Mouse (Mus musculus) hindbrain, postnatal 0 days (tissue): ENCODE data around the gene Abca2. TPM values are rescaled to one million over a fixed set of nuclear protein-coding genes. Genes with fewer than 3 reads are reported as not detected.
A peak's percentile ranks its signal among the peaks of the same experiment; 100 is the strongest.

Source experiments
- ATAC-seq: fragments of 200-750 bp; cut with Nextera tagmentation; 2 replicates; pipeline ENCODE4 v1.8.0; 2017; ENCODE audit warnings: mild to moderate bottlenecking, moderate TSS enrichment, moderate library complexity
- DNase-seq: peaks from one replicate; pipeline ENCODE4 v3.0.0-alpha.2; 2015; ENCODE audit warnings: low spot score
- H3K27ac ChIP-seq: fragments of 300-500 bp; sonication (generic); 2 replicates; pipeline ENCODE4 v1.5.1; 2014; ENCODE audit warnings: mild to moderate bottlenecking
- H3K27me3 ChIP-seq: fragments of 300-500 bp; sonication (generic); 2 replicates; pipeline ENCODE4 v1.6.1; 2014; ENCODE audit warnings: low read length, mixed read lengths; ENCODE audit not compliant: insufficient read depth
- H3K36me3 ChIP-seq: fragments of 300-500 bp; sonication (generic); 2 replicates; pipeline ENCODE4 v1.6.1; 2014; ENCODE audit warnings: low read length, mixed read lengths; ENCODE audit not compliant: insufficient read depth
- H3K4me1 ChIP-seq: fragments of 300-500 bp; sonication (generic); 2 replicates; pipeline ENCODE4 v1.6.1; 2014; ENCODE audit warnings: antibody characterized with exemption, low read length, mixed read lengths; ENCODE audit not compliant: insufficient read depth
- H3K4me2 ChIP-seq: fragments of 300-500 bp; sonication (generic); 2 replicates; pipeline ENCODE4 v1.6.1; 2014; ENCODE audit warnings: low read depth, mild to moderate bottlenecking, low read length, moderate library complexity, mixed read lengths
- H3K4me3 ChIP-seq: fragments of 300-500 bp; sonication (generic); 2 replicates; pipeline ENCODE4 v1.5.1; 2014; ENCODE audit warnings: low read length
- H3K9ac ChIP-seq: fragments of 300-500 bp; sonication (generic); replicated peaks from 2 replicates; pipeline ENCODE4 v1.6.1; 2014; ENCODE audit warnings: mild to moderate bottlenecking, low read length, moderate library complexity, mixed read lengths
- H3K9me3 ChIP-seq: fragments of 300-500 bp; sonication (generic); 2 replicates; pipeline ENCODE4 v1.6.1; 2016; ENCODE audit warnings: low read length, mixed read lengths
- CTCF ChIP-seq: IDR thresholded peaks from 2 replicates; pipeline ENCODE4 v1.5.1; 2016; ENCODE audit warnings: antibody characterized with exemption, control low read depth, low read depth
- WGBS: fragments of 180-500 bp; shearing (Covaris S2); extraction: QIAGEN DNeasy Blood & Tissue Kit; methylation state at CpG from one replicate; pipeline ENCODE4 v1.1.7; 2014; 5-methylcytosine and 5-hydroxymethylcytosine counted together
- polyA plus RNA-seq: library from polyadenylated mRNA; unstranded; fragments of >200 nt; fragmentation: Nextera tagmentation; extraction: Ambion mirVana; gene quantifications from 2 replicates; pipeline ENCODE4 v1.2.1, GENCODE M21; 2015
- total RNA-seq: library from RNA; depleted of rRNA; stranded (reverse); fragments of >200 nt; gene quantifications from 2 replicates; pipeline ENCODE4 v1.2.3, GENCODE M21; 2014

The Abca2 gene
- total and polyA plus RNA-seq, 2 experiments from 2014 or later: 12.5 to 84.6 TPM

GRCm38 (mm10) chr2:25422587-25423410 is 5.7 kb upstream of the Abca2 start, which contains the start of gene Fut7:
TSS of gene Fut7 (plus strand) at chr2:25423267.
- ATAC-seq: no peak
- no peak within 1 kb of the TSS for H3K27ac ChIP-seq
- WGBS: 67% methylated on average over 17 of the region's 17 CpGs
- H3K36me3 ChIP-seq: no peaks in the 10 kb centered on the region
- TF ChIP-seq CTCF: no peak
- H3K4me2 ChIP-seq: no peak within 1 kb of the TSS
- no peak within 1 kb of the TSS for H3K9ac ChIP-seq
- no peaks in the 10 kb centered on the region for H3K4me1 ChIP-seq
- no peaks in the 10 kb centered on the region for H3K9me3 ChIP-seq
- no peak for DNase-seq
- no peak within 1 kb of the TSS for H3K4me3 ChIP-seq
- H3K27me3 ChIP-seq: no peaks in the 10 kb centered on the region

GRCm38 (mm10) chr2:25423626-25424025 is 4.9 kb upstream of the Abca2 start:
- no peaks in the 10 kb centered on the region for H3K9me3 ChIP-seq
- H3K9ac ChIP-seq: no peak overlapping the region
- no peak for ATAC-seq
- H3K27me3 ChIP-seq: no peaks in the 10 kb centered on the region
- WGBS: 57% methylated on average over 1 of the region's 1 CpGs
- no peak for DNase-seq
- H3K36me3 ChIP-seq: no peaks in the 10 kb centered on the region
- no peaks in the 10 kb centered on the region for H3K4me1 ChIP-seq
- no peak for TF ChIP-seq CTCF
- no peak overlapping the region for H3K4me2 ChIP-seq
- no peak overlapping the region for H3K4me3 ChIP-seq
- H3K27ac ChIP-seq: no peak overlapping the region

GRCm38 (mm10) chr2:25425481-25425880 is 3.0 kb upstream of the Abca2 start:
- no peak for DNase-seq
- H3K9ac ChIP-seq: no peak overlapping the region
- WGBS: 41% methylated on average over 27 of the region's 27 CpGs

GRCm38 (mm10) chr2:25426721-25427191 is 1.7 kb upstream of the Abca2 start:
- H3K27me3 ChIP-seq: no peaks in the 10 kb centered on the region
- ATAC-seq (peak; percentile 38; the same call in 1 of the 2 replicates), DNase-seq (peak; percentile 90)
- H3K4me2 ChIP-seq: no peak overlapping the region
- H3K4me1 ChIP-seq: peaks cover 24% of the 10 kb centered on the region
- H3K9me3 ChIP-seq: no peaks in the 10 kb centered on the region
- no peak overlapping the region for H3K9ac ChIP-seq
- no peak overlapping the region for H3K27ac ChIP-seq
- peak; percentile 96 for TF ChIP-seq CTCF
- no peak overlapping the region for H3K4me3 ChIP-seq
- WGBS: 33% methylated on average over 5 of the region's 5 CpGs
- H3K36me3 ChIP-seq: no peaks in the 10 kb centered on the region

More at GRCm38 (mm10) chr2:25425481-25425880, 3.0 kb upstream of the Abca2 start:
- Histone ChIP-seq H3K27ac (no peak overlapping the region), H3K4me2 (no peak overlapping the region), H3K36me3 (no peaks in the 10 kb centered on the region), H3K4me1 (peaks cover 12% of the 10 kb centered on the region), H3K4me3 (no peak overlapping the region), H3K9me3 (no peaks in the 10 kb centered on the region), H3K27me3 (no peaks in the 10 kb centered on the region)
- no peak for TF ChIP-seq CTCF
- ATAC-seq: no peak

GRCm38 (mm10) chr2:25427256-25427655 is 1.2 kb upstream of the Abca2 start:
- no peaks in the 10 kb centered on the region for H3K9me3 ChIP-seq

GRCm38 (mm10) chr2:25429435-25430180 is 1.1 kb downstream of the Abca2 start:
- Histone ChIP-seq H3K9me3 (no peaks in the 10 kb centered on the region), H3K9ac (peak overlapping the region; percentile 87), H3K27me3 (no peaks in the 10 kb centered on the region), H3K4me2 (peak overlapping the region; percentile 83), H3K27ac (peak overlapping the region; percentile 86; the same call in 1 of the 2 replicates), H3K4me1 (peaks cover 28% of the 10 kb centered on the region), H3K4me3 (peak overlapping the region; percentile 81), H3K36me3 (peaks cover 8% of the 10 kb centered on the region; the same call in 1 of the 2 replicates)
- TF ChIP-seq CTCF: no peak
- 41% methylated on average over 5 of the region's 5 CpGs for WGBS
- ATAC-seq (no peak), DNase-seq (peak; percentile 17)

More at GRCm38 (mm10) chr2:25427256-25427655, 1.2 kb upstream of the Abca2 start:
- Histone ChIP-seq H3K27me3 (no peaks in the 10 kb centered on the region), H3K4me3 (no peak overlapping the region), H3K4me2 (no peak overlapping the region), H3K27ac (no peak overlapping the region), H3K36me3 (no peaks in the 10 kb centered on the region), H3K9ac (no peak overlapping the region), H3K4me1 (peaks cover 28% of the 10 kb centered on the region)
- 87% methylated on average over 5 of the region's 5 CpGs for WGBS
- no peak for ATAC-seq
- TF ChIP-seq CTCF: no peak
- DNase-seq: no peak
